Mouse (Mus musculus): ENCODE data around the gene Arsb. TPM values are rescaled to one million over a fixed set of nuclear protein-coding genes. Genes with fewer than 3 reads are reported as not detected.

The Arsb gene
- polyA plus RNA-seq, 1 experiment from 2014 or later, result 4.9 TPM

GRCm38 (mm10) chr13:93990841-93991240 is 219.4 kb downstream of the Arsb start:
- Histone ChIP-seq H3K27me3 (ENCODE audit: control insufficient read depth, insufficient read depth, low read length) (no peaks in the 10 kb centered on the region), H3K4me3 (ENCODE audit: low read depth, low read length) (no peak overlapping the region), H3K9me3 (ENCODE audit: control insufficient read depth, low read length) (no peaks in the 10 kb centered on the region), H3K27ac (replicated peaks) (no peak overlapping the region), H3K9ac (ENCODE audit: low read length) (no peak overlapping the region), H3K4me2 (replicated peaks; ENCODE audit: low read depth) (no peak overlapping the region), H3K36me3 (ENCODE audit: control insufficient read depth, insufficient read depth, low read length) (no peaks in the 10 kb centered on the region), H3K4me1 (replicated peaks; ENCODE audit: control insufficient read depth, insufficient read depth) (no peaks in the 10 kb centered on the region)
- DNase-seq (ENCODE audit: low spot score) (no peak), ATAC-seq (ENCODE audit: low FRiP score, low TSS enrichment) (no peak)
- no peak for TF ChIP-seq CTCF (IDR thresholded peaks at IDR 0.05; ENCODE audit: low read depth)
- TF ChIP-seq EP300 (optimal IDR thresholded peaks at IDR 0.05), result no peak
- 76% methylated on average over 3 of the region's 3 CpGs for WGBS

GRCm38 (mm10) chr13:93992342-93992882 is 221.0 kb downstream of the Arsb start:
- ATAC-seq (ENCODE audit: low FRiP score, low TSS enrichment), result no peak
- H3K4me2 ChIP-seq (replicated peaks; ENCODE audit: low read depth), result no peak overlapping the region
- H3K27ac ChIP-seq (replicated peaks), result no peak overlapping the region
- H3K36me3 ChIP-seq (ENCODE audit: control insufficient read depth, insufficient read depth, low read length), result no peaks in the 10 kb centered on the region
- H3K9ac ChIP-seq (ENCODE audit: low read length), result no peak overlapping the region
- WGBS, result 85% methylated on average over 5 of the region's 5 CpGs
- H3K9me3 ChIP-seq (ENCODE audit: control insufficient read depth, low read length), result no peaks in the 10 kb centered on the region
- DNase-seq (ENCODE audit: low spot score), result no peak
- no peaks in the 10 kb centered on the region for H3K27me3 ChIP-seq (ENCODE audit: control insufficient read depth, insufficient read depth, low read length)
- H3K4me1 ChIP-seq (replicated peaks; ENCODE audit: control insufficient read depth, insufficient read depth), result no peaks in the 10 kb centered on the region
- no peak for TF ChIP-seq CTCF (IDR thresholded peaks at IDR 0.05; ENCODE audit: low read depth)
- no peak for TF ChIP-seq EP300 (optimal IDR thresholded peaks at IDR 0.05)
- H3K4me3 ChIP-seq (ENCODE audit: low read depth, low read length), result no peak overlapping the region

Small RNA genes lying within 50 kb of the gene (microRNA-seq; reads per million reads assigned to microRNA genes)
- gene Gm25534 (not detected), gene Mir5624 (not detected)

Other genes with a start within 250 kb of the Arsb start
- 1.7 and 3.1 TPM in 2 replicates for gene Bhmt, start 133.7 kb upstream of the Arsb start, polyA plus RNA-seq (2015; fragmentation: Nextera tagmentation; extraction: Ambion mirVana)
- 0.13 and 0.39 TPM in 2 replicates for gene Bhmt2, start 97.3 kb upstream of the Arsb start, polyA plus RNA-seq (2015; fragmentation: Nextera tagmentation; extraction: Ambion mirVana)
- gene Dmgdh, start 97.2 kb upstream of the Arsb start, polyA plus RNA-seq (2015; fragmentation: Nextera tagmentation; extraction: Ambion mirVana), result 0.12 and 0.13 TPM in 2 replicates

Measured in stomach, postnatal 0 days (tissue).